ENCODE assay signal across 8 mouse cellular contexts in the genomic region with DNA sequence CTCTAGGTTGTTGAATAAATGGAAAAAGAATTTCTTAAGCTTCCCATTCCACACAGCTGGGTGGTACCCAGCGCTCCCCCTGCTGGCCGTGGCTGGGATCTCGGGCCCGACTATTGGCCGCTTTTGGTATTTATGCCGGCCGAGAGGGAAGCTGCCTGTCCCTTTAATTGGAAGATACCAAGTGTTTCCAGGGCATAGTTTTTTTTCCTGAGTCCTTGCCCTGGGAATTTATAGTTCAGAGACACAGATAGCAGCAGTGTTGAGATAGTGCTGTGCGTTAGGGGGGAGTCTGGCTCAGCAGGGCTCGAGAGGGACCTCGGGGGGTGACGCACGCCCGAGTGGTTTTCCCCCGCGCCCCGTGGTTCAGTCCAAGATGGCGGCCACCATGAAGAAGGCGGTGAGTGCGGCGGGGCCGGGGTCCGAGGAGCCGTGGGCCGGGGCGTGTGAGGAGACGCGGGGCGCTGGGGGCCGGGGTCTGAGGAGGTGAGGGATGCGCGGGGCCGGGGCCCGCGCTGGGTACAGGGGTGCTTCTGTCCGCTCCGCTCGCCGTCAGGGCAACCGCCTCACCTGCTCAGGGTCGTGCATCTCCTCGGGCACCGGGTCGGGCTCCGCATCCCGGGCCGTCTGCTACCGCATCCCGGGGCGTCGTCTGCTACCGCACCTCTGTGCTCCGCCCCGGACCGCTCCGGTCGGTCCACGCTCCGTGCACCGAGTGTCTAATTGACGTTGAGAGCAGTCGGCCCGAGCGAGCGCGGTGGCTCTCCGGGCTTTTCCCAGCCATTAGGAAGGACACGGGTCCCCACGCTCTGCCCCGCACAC. TPM values are rescaled to one million over a fixed set of nuclear protein-coding genes. Genes with fewer than 3 reads are reported as not detected.
DNase-seq lines count a peak whose midpoint lies in the region; ATAC-seq and TF ChIP-seq lines count a peak whose summit lies in the region.

No protein-coding gene starts in this region.

- CTCF ChIA-PET in Patski (lab: Charles Lee) = interaction anchor here (0.9 to 18.5 kb wide), 19 partner anchors 10 to 408 kb away, joined by 3 to 228 read pairs (median 5); no protein-coding TSS in a partner anchor

- DNase-seq in Patski (ENCODE audit: low read depth, low spot score) = peak; percentile 68
- DNase-seq in cerebellum, postnatal 14 days = peak; percentile 96 to 97
- peak; percentile 92 to 95 for DNase-seq in frontal cortex, postnatal 25 days (ENCODE audit: low spot score in 2 of 2)
- DNase-seq in left cerebral cortex, adult 11 months (ENCODE audit: low spot score) = peak; percentile 85
- peak; percentile 91 to 94 for DNase-seq in lung, postnatal 4 days
- peak; percentile 85 for DNase-seq in retina, postnatal 7 days (ENCODE audit: low read depth, low spot score)
- peak; percentile 79 for DNase-seq in urinary bladder, adult 2 months (ENCODE audit: low spot score)

- POLR2A ChIA-PET in Patski (lab: Charles Lee) = interaction anchor here (0.9 to 3.3 kb wide), 2 partner anchors 21 to 64 kb away, joined by 3 to 9 read pairs; no protein-coding TSS in a partner anchor

- ATAC-seq in Patski = peak; percentile 86
- ATAC-seq in hindbrain, embryonic 15.5 days (ENCODE audit: low FRiP score, low read depth) = peak; percentile 73

- H3K27ac ChIP-seq in hindbrain, embryonic 15.5 days (replicated peaks) = peak overlapping the region; percentile 94

- H3K4me2 ChIP-seq in hindbrain, embryonic 15.5 days = peak overlapping the region; percentile 74

- WGBS in hindbrain, embryonic 15.5 days = under 1% methylated on average over 64 of the region's 69 CpGs

- peaks cover 30% of the 10 kb centered on the region for H3K4me1 ChIP-seq in hindbrain, embryonic 15.5 days (replicated peaks)

- in situ Hi-C loops in Patski (cut with MboI; ENCODE audit: low pct_unique_long_range_greater_than_20kb) = loop anchor here (5.0 to 10.0 kb wide), 2 partner anchors 384 to 1714 kb away; no protein-coding TSS in a partner anchor

- 0 out of 2 replicates have a peak, but pooled peaks cover 5% of the 10 kb centered on the region for H3K36me3 ChIP-seq in hindbrain, embryonic 15.5 days

- peak; percentile 98 for TF ChIP-seq CTCF in Patski (IDR thresholded peaks at IDR 0.05)

- peak overlapping the region; percentile 88 for H3K4me3 ChIP-seq in hindbrain, embryonic 15.5 days

- H3K9ac ChIP-seq in hindbrain, embryonic 15.5 days = peak overlapping the region; percentile 85

- H3K9me3 ChIP-seq in hindbrain, embryonic 15.5 days = no peaks in the 10 kb centered on the region

- H3K27me3 ChIP-seq in Patski = no peaks in the 10 kb centered on the region
- 0 out of 2 replicates have a peak, but pooled peaks cover 5% of the 10 kb centered on the region for H3K27me3 ChIP-seq in hindbrain, embryonic 15.5 days

RNA-seq across cellular contexts. Expression of gene Cyp24a1, which starts 14.3 kb away (rescaled TPM):
- polyA plus RNA-seq in Patski (2021) = 0.19 TPM
- 0.10 and 0.14 TPM in 2 replicates for polyA plus RNA-seq in hindbrain, embryonic 15.5 days (2015; fragmentation: Nextera tagmentation; extraction: Ambion mirVana)
- not detected in 2 replicates for polyA plus RNA-seq in urinary bladder, adult 2 months (2012; rRNA removed)

RNA-seq across cellular contexts. Expression of gene Pfdn4, which starts 15.1 kb away (rescaled TPM):
- polyA plus RNA-seq in Patski (2021) = 146 TPM
- polyA plus RNA-seq in hindbrain, embryonic 15.5 days (2015; fragmentation: Nextera tagmentation; extraction: Ambion mirVana) = 113 and 130 TPM in 2 replicates
- 24.3 and 31.9 TPM in 2 replicates for polyA plus RNA-seq in urinary bladder, adult 2 months (2012; rRNA removed)

Comparison
In these comparisons a context has a peak if more than half of its experiments do, and no peak if none do; other contexts are left out.
1. Peak in every context shown above with its lines: DNase-seq, ATAC-seq, H3K4me3 ChIP-seq and H3K27ac ChIP-seq.